ENCODE assay signal across 10 mouse cellular contexts in genomic region chr16:58663021-58663420, GRCm38 (mm10). TPM values are rescaled to one million over a fixed set of nuclear protein-coding genes. Genes with fewer than 3 reads are reported as not detected.
DNase-seq lines count a peak whose midpoint lies in the region; ATAC-seq and TF ChIP-seq lines count a peak whose summit lies in the region.
"Had no signal": no experiment of that assay in that cellular context is flagged by ENCODE, and none has a peak within 500 bp of the region (broad histone marks: within the 10 kb centered on the region; RNA-seq: fewer than 3 reads in every experiment).

No protein-coding gene starts in this region.

- TF ChIP-seq CTCF in stomach, postnatal 0 days (IDR thresholded peaks at IDR 0.05; ENCODE audit: low read depth), result peak; percentile 78

- H3K9me3 ChIP-seq in neural tube, embryonic 11.5 days (ENCODE audit: control insufficient read depth, low read length), result no peaks in the 10 kb centered on the region
- no peaks in the 10 kb centered on the region for H3K9me3 ChIP-seq in erythroblast, embryonic 14.5 days (ENCODE audit: control insufficient read depth, low read length)
- no peaks in the 10 kb centered on the region for H3K9me3 ChIP-seq in liver, embryonic 15.5 days (replicated peaks)
- no peaks in the 10 kb centered on the region for H3K9me3 ChIP-seq in stomach, postnatal 0 days (ENCODE audit: control insufficient read depth, low read length)

- no peaks in the 10 kb centered on the region for H3K27me3 ChIP-seq in neural tube, embryonic 11.5 days (ENCODE audit: control insufficient read depth, insufficient read depth, low read length)
- H3K27me3 ChIP-seq in erythroblast, embryonic 14.5 days (ENCODE audit: control insufficient read depth), result no peaks in the 10 kb centered on the region
- no peaks in the 10 kb centered on the region for H3K27me3 ChIP-seq in liver, embryonic 15.5 days
- no peaks in the 10 kb centered on the region for H3K27me3 ChIP-seq in stomach, postnatal 0 days (ENCODE audit: control insufficient read depth, insufficient read depth, low read length)

- H3K4me3 ChIP-seq in neural tube, embryonic 11.5 days (ENCODE audit: low read depth, low read length), result no peak overlapping the region
- peak overlapping the region; percentile 61 for H3K4me3 ChIP-seq in erythroblast, embryonic 14.5 days (replicated peaks)
- H3K4me3 ChIP-seq in liver, embryonic 15.5 days (replicated peaks), result no peak overlapping the region
- H3K4me3 ChIP-seq in stomach, postnatal 0 days (ENCODE audit: low read depth, low read length), result no peak overlapping the region

- H3K9ac ChIP-seq in neural tube, embryonic 11.5 days (ENCODE audit: low read length), result no peak overlapping the region
- H3K9ac ChIP-seq in liver, embryonic 15.5 days, result no peak overlapping the region
- no peak overlapping the region for H3K9ac ChIP-seq in stomach, postnatal 0 days (ENCODE audit: low read length)

- ATAC-seq in neural tube, embryonic 11.5 days (ENCODE audit: insufficient read depth, low FRiP score, low TSS enrichment), result peak; percentile 35; the same call in 1 of the 2 replicates
- ATAC-seq in liver, embryonic 15.5 days (ENCODE audit: insufficient read depth), result peak; percentile 2; the same call in 1 of the 2 replicates
- peak; percentile 67 for ATAC-seq in stomach, postnatal 0 days (ENCODE audit: low FRiP score, low TSS enrichment)

- 71% methylated on average over 5 of the region's 5 CpGs for WGBS in neural tube, embryonic 11.5 days
- 41% methylated on average over 5 of the region's 5 CpGs for WGBS in liver, embryonic 15.5 days (ENCODE audit: insufficient replicate concordance)
- WGBS in stomach, postnatal 0 days, result 33% methylated on average over 5 of the region's 5 CpGs

- H3K4me1 ChIP-seq in neural tube, embryonic 11.5 days (ENCODE audit: control insufficient read depth, insufficient read depth, low read length), result no peaks in the 10 kb centered on the region
- H3K4me1 ChIP-seq in erythroblast, embryonic 14.5 days (ENCODE audit: control insufficient read depth), result peaks cover 100% of the 10 kb centered on the region
- peaks cover 94% of the 10 kb centered on the region for H3K4me1 ChIP-seq in liver, embryonic 15.5 days (replicated peaks)
- H3K4me1 ChIP-seq in stomach, postnatal 0 days (replicated peaks; ENCODE audit: control insufficient read depth, insufficient read depth), result no peaks in the 10 kb centered on the region

- no peak for TF ChIP-seq EP300 in stomach, postnatal 0 days (optimal IDR thresholded peaks at IDR 0.05)

- intact Hi-C loops in left cerebral cortex, postnatal 36 days (cut with DNase I), result loop anchor here (5.0 kb wide), 1 partner anchor 1026 kb away; no protein-coding TSS in a partner anchor

- H3K36me3 ChIP-seq in neural tube, embryonic 11.5 days (ENCODE audit: control insufficient read depth, insufficient read depth, low read length), result no peaks in the 10 kb centered on the region
- H3K36me3 ChIP-seq in erythroblast, embryonic 14.5 days (ENCODE audit: control insufficient read depth), result peaks cover 42% of the 10 kb centered on the region
- H3K36me3 ChIP-seq in liver, embryonic 15.5 days (replicated peaks), result no peaks in the 10 kb centered on the region
- no peaks in the 10 kb centered on the region for H3K36me3 ChIP-seq in stomach, postnatal 0 days (ENCODE audit: control insufficient read depth, insufficient read depth, low read length)

- H3K4me2 ChIP-seq in neural tube, embryonic 11.5 days (ENCODE audit: low read depth), result no peak overlapping the region
- H3K4me2 ChIP-seq in liver, embryonic 15.5 days, result peak overlapping the region; percentile 27; the same call in 1 of the 2 replicates
- no peak overlapping the region for H3K4me2 ChIP-seq in stomach, postnatal 0 days (replicated peaks; ENCODE audit: low read depth)

- no peak overlapping the region for H3K27ac ChIP-seq in neural tube, embryonic 11.5 days (ENCODE audit: low read depth, low read length)
- H3K27ac ChIP-seq in liver, embryonic 15.5 days (replicated peaks), result peak overlapping the region; percentile 97
- H3K27ac ChIP-seq in stomach, postnatal 0 days (replicated peaks), result no peak overlapping the region

- DNase-seq in neural tube, embryonic 11.5 days (ENCODE audit: low spot score), result no peak
- DNase-seq in neural tube, embryonic 10.5 days (ENCODE audit: extremely low spot score, low spot score), result no peak
- peak; percentile 5 for DNase-seq in stomach, postnatal 0 days (ENCODE audit: low spot score)
- DNase-seq in left cerebral cortex, postnatal 36 days (ENCODE audit: low spot score in 2 of 2), result no peak
- DNase-seq in kidney, postnatal 4 days, result no peak
- DNase-seq in thymus, postnatal 10 days (ENCODE audit: low spot score in 2 of 2), result no peak

RNA-seq across cellular contexts. Expression of gene Cpox, which starts 7.1 kb away (rescaled TPM):
- polyA plus RNA-seq in neural tube, embryonic 11.5 days (2014; fragmentation: Nextera tagmentation; extraction: Ambion mirVana), result 22.3 and 23.1 TPM in 2 replicates
- 45.0 and 55.5 TPM in 2 replicates for polyA plus RNA-seq in erythroblast, embryonic 14.5 days (2012)
- 496 and 576 TPM in 2 replicates for polyA plus RNA-seq in liver, embryonic 15.5 days (2015; fragmentation: Nextera tagmentation; extraction: Ambion mirVana)
- 42.3 and 44.9 TPM in 2 replicates for polyA plus RNA-seq in stomach, postnatal 0 days (2015; fragmentation: Nextera tagmentation; extraction: Ambion mirVana)
- 10 to 100 TPM; 39.4 to 45.1 TPM for total RNA-seq in left cerebral cortex, postnatal 36 days (2021)

RNA-seq across cellular contexts. Expression of gene E330017A01Rik, which starts 24.5 kb away (rescaled TPM):
- polyA plus RNA-seq in neural tube, embryonic 11.5 days (2014; fragmentation: Nextera tagmentation; extraction: Ambion mirVana), result not detected in 2 replicates
- polyA plus RNA-seq in erythroblast, embryonic 14.5 days (2012), result 0.04 TPM in 1 of 2 replicates, not detected in the other
- not detected in 2 replicates for polyA plus RNA-seq in liver, embryonic 15.5 days (2015; fragmentation: Nextera tagmentation; extraction: Ambion mirVana)
- polyA plus RNA-seq in stomach, postnatal 0 days (2015; fragmentation: Nextera tagmentation; extraction: Ambion mirVana), result not detected in 2 replicates
- total RNA-seq in left cerebral cortex, postnatal 36 days (2021), result not detected
- polyA plus RNA-seq: gonadal fat pad, adult 2 months; lung, embryonic 16.5 days had no signal

RNA-seq across cellular contexts. Expression of gene Gm813, which starts 46.2 kb away (rescaled TPM):
- not detected in 2 replicates for polyA plus RNA-seq in neural tube, embryonic 11.5 days (2014; fragmentation: Nextera tagmentation; extraction: Ambion mirVana)
- polyA plus RNA-seq in erythroblast, embryonic 14.5 days (2012), result not detected in 2 replicates
- not detected in 2 replicates for polyA plus RNA-seq in liver, embryonic 15.5 days (2015; fragmentation: Nextera tagmentation; extraction: Ambion mirVana)
- polyA plus RNA-seq in stomach, postnatal 0 days (2015; fragmentation: Nextera tagmentation; extraction: Ambion mirVana), result not detected in 2 replicates
- not detected for total RNA-seq in left cerebral cortex, postnatal 36 days (2021)
- polyA plus RNA-seq: gonadal fat pad, adult 2 months; lung, embryonic 16.5 days had no signal

RNA-seq across cellular contexts. Expression of gene Gpr15, which starts 55.8 kb away (rescaled TPM):
- not detected in 2 replicates for polyA plus RNA-seq in neural tube, embryonic 11.5 days (2014; fragmentation: Nextera tagmentation; extraction: Ambion mirVana)
- polyA plus RNA-seq in erythroblast, embryonic 14.5 days (2012), result not detected in 2 replicates
- polyA plus RNA-seq in liver, embryonic 15.5 days (2015; fragmentation: Nextera tagmentation; extraction: Ambion mirVana), result 0.05 and 0.12 TPM in 2 replicates
- not detected in 2 replicates for polyA plus RNA-seq in stomach, postnatal 0 days (2015; fragmentation: Nextera tagmentation; extraction: Ambion mirVana)
- not detected for total RNA-seq in left cerebral cortex, postnatal 36 days (2021)
- polyA plus RNA-seq: gonadal fat pad, adult 2 months had no signal

Comparison
In these comparisons a context has a peak if more than half of its experiments do, and no peak if none do; other contexts are left out.
1. ATAC-seq: peak in every context shown above with its lines; median percentile 67 in stomach, postnatal 0 days; 35 in neural tube, embryonic 11.5 days; 2 in liver, embryonic 15.5 days.